Mouse (Mus musculus): ENCODE measurements around the gene Cilp.
"Not testable (repeated sequence)": the region's sequence is repeated elsewhere in the genome, so short reads cannot be mapped to it uniquely, and the experiment has no call there.

DNA sequence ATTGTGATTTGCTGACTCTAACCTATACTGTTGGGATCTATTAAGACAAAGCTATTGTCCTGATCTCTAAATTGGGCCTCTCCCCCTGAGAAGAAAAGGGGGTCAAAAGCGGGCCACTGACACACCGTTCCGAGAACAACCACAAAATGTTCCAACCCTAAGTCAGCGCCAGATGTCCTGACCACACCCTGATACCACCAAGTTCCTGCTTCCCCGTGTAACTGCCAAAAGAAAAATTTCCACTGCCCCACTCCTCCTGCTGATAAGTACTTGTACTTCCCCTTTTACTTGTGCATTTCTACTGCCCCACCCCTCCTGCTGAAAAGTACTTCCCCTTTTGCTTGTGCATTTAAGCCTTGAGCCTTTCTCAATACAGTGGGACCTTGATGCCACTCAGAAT, 23.3 kb downstream of the Cilp start:
- TF ChIP-seq POLR2A (IDR thresholded peaks at IDR 0.05; ENCODE audit: low read depth, low read length); CTCF (conservative IDR thresholded peaks at IDR 0.05; ENCODE audit: insufficient read depth, insufficient read length, low read depth, low read length): not testable (repeated sequence)
